Mouse (Mus musculus) heart, embryonic 13.5 days (tissue): Measurements from ENCODE around the gene Slc29a4. TPM values are rescaled to one million over a fixed set of nuclear protein-coding genes. Genes with fewer than 3 reads are reported as not detected.

Experiments
- ATAC-seq: fragments of 200-750 bp; cut with Nextera tagmentation; 2 replicates; pipeline ENCODE4 v1.8.0; 2017; ENCODE audit warnings: moderate TSS enrichment; ENCODE audit not compliant: insufficient number of reproducible peaks, low FRiP score, low TSS enrichment; ENCODE audit errors: extremely low read depth
- H3K27ac ChIP-seq: fragments of 300-500 bp; sonication (generic); replicated peaks from 2 replicates; pipeline ENCODE4 v1.5.1; 2015; ENCODE audit warnings: moderate library complexity, mild to moderate bottlenecking, inconsistent platforms
- H3K27me3 ChIP-seq: fragments of 300-500 bp; sonication (generic); replicated peaks from 2 replicates; pipeline ENCODE4 v1.6.1; 2015; ENCODE audit warnings: mild to moderate bottlenecking, inconsistent platforms
- H3K36me3 ChIP-seq: fragments of 300-500 bp; sonication (generic); 2 replicates; pipeline ENCODE4 v1.6.1; 2015; ENCODE audit warnings: mild to moderate bottlenecking, inconsistent platforms
- H3K4me1 ChIP-seq: fragments of 300-500 bp; sonication (generic); 2 replicates; pipeline ENCODE4 v1.6.1; 2015; ENCODE audit warnings: inconsistent platforms
- H3K4me2 ChIP-seq: fragments of 300-500 bp; sonication (generic); 2 replicates; pipeline ENCODE4 v1.6.1; 2015; ENCODE audit warnings: inconsistent platforms, mild to moderate bottlenecking, moderate library complexity
- H3K4me3 ChIP-seq: fragments of 300-500 bp; sonication (generic); 2 replicates; pipeline ENCODE4 v1.5.1; 2015; ENCODE audit warnings: moderate library complexity, mild to moderate bottlenecking, inconsistent platforms
- H3K9ac ChIP-seq: fragments of 300-500 bp; sonication (generic); 2 replicates; pipeline ENCODE4 v1.6.1; 2015; ENCODE audit warnings: inconsistent platforms, mild to moderate bottlenecking, moderate library complexity
- H3K9me3 ChIP-seq: fragments of 300-500 bp; sonication (generic); 2 replicates; pipeline ENCODE4 v1.6.1; 2016; ENCODE audit warnings: inconsistent platforms
- WGBS: fragments of 180-500 bp; shearing (Covaris S2); methylation state at CpG from one replicate; pipeline ENCODE4 v1.1.7; 2015; ENCODE audit warnings: mixed read lengths; 5-methylcytosine and 5-hydroxymethylcytosine counted together
- polyA plus RNA-seq: library from polyadenylated mRNA; unstranded; fragments of >200 nt; fragmentation: Nextera tagmentation; extraction: Ambion mirVana; gene quantifications from 2 replicates; pipeline ENCODE4 v1.2.1, GENCODE M21; 2015

The Slc29a4 gene
- polyA plus RNA-seq, 1 experiment from 2014 or later: 2.2 TPM

DNA sequence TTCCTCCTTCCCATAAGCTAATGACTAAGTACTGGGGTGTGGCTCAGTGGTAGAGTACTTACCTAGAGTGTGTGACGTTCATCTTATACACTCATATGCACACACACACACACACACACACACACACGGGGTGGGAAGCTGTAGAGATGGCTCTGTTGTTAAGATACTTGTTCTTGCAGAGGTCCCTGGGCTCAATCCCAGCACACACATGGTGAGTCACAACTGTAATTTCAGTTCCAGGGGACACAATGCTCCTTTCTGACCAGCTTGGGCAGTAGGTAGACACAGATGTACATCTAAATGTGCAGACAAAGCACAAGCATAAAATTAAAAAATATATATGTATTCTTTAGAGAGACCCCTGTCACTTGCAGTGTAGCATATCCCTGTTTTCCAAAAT lies 5.4 kb downstream of the Slc29a4 start:
- no peaks in the 10 kb centered on the region for H3K9me3 ChIP-seq
- H3K27me3 ChIP-seq: peaks cover 78% of the 10 kb centered on the region
- no peak overlapping the region for H3K4me2 ChIP-seq
- ATAC-seq: no peak
- 52% methylated on average over 2 of the region's 2 CpGs for WGBS
- H3K27ac ChIP-seq: no peak overlapping the region
- H3K4me3 ChIP-seq: no peak overlapping the region
- H3K9ac ChIP-seq: no peak overlapping the region
- H3K4me1 ChIP-seq: peaks cover 17% of the 10 kb centered on the region
- H3K36me3 ChIP-seq: no peaks in the 10 kb centered on the region

DNA sequence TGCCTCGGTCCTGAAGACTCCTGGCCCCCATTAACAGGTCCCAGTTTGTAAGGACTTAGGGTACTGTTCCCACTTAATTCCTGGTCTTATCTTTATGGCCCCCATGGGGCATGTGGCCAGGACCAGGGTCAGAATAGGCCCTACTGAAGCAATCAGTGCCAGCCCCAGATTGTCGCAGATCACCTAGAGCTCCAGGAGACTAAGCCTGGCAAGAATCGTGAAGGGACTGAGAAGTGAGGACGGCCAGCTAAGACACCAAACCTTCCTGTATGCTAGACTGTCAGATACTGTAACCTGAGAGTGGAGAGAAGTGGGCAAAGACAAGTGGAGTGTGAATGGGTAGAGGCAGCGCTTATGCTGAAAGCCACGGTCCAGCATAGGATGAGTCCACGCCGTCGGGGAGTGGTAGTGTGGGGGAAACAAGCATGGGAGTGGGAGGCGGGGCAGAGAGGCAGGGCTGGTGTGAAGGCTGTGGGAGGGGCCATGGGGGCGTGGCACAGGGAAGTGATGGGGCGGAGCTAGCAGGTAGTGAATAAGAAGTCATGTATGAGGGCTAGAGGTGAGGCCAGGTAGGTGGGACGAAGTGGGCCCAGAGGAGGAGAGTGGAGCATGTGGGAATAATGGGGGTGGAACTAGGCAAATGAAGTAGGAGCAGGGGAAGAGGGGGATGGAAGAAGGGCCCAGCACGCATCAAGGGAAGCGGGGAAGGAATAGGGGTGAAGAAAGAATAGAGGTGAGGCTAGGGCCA lies 8.7 kb downstream of the Slc29a4 start:
- WGBS: 7% methylated on average over 15 of the region's 15 CpGs
- Histone ChIP-seq H3K27ac (no peak overlapping the region), H3K9ac (no peak overlapping the region), H3K4me3 (peak overlapping the region; percentile 63), H3K36me3 (no peaks in the 10 kb centered on the region), H3K4me2 (peak overlapping the region; percentile 95), H3K9me3 (no peaks in the 10 kb centered on the region), H3K27me3 (peaks cover 86% of the 10 kb centered on the region), H3K4me1 (peaks cover 17% of the 10 kb centered on the region)
- ATAC-seq: peak; percentile 25; the same call in 1 of the 2 replicates

- H3K27ac ChIP-seq: no peak overlapping the region
- WGBS: 2% methylated on average over 69 of the region's 72 CpGs
- H3K27me3 ChIP-seq: peaks cover 77% of the 10 kb centered on the region
These were observed 9.6 kb downstream of the Slc29a4 start for GRCm38 (mm10) chr5:142701651-142702510.

DNA sequence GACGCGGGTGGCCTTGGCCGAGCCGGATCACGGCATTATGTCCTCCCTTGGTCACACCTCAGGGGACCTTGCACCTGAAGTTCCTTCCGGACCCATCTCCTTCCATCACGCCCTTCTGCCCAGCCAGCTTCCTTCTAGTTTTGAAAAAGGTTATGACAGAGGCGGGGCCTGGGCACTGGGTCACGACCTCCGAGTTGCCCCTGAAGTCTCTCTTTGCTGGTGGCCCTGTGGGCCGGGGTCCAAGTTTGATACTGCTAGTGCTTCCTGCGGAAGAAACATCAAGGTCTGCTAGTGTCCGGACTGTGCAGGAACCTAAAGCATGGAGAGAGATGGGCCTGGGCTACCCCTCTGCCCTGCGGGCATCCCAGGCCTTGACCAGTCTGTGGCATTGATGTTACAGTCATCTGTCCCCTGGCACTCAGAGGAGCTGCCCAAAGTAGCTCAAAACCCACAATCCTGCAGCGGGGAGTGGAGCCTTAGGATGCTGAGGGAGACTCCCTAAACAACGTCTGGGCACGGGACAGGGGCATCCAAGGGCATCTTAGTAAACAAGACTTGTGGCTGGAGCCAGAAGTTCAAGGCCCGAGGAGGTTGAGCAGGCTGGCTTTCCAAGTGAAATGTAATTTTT lies 10.3 kb downstream of the Slc29a4 start:
- WGBS: 24% methylated on average over 18 of the region's 18 CpGs
- no peaks in the 10 kb centered on the region for H3K36me3 ChIP-seq
- peak overlapping the region; percentile 63 for H3K4me3 ChIP-seq
- no peak overlapping the region for H3K27ac ChIP-seq
- peak overlapping the region; percentile 95 for H3K4me2 ChIP-seq
- H3K9ac ChIP-seq: peak overlapping the region; percentile 78
- H3K9me3 ChIP-seq: no peaks in the 10 kb centered on the region
- peaks cover 17% of the 10 kb centered on the region for H3K4me1 ChIP-seq
- ATAC-seq: no peak
- H3K27me3 ChIP-seq: peaks cover 73% of the 10 kb centered on the region

More at GRCm38 (mm10) chr5:142701651-142702510, 9.6 kb downstream of the Slc29a4 start:
- Histone ChIP-seq H3K4me3 (peak overlapping the region; percentile 63), H3K4me1 (peaks cover 17% of the 10 kb centered on the region), H3K9me3 (no peaks in the 10 kb centered on the region), H3K4me2 (peak overlapping the region; percentile 95), H3K36me3 (no peaks in the 10 kb centered on the region), H3K9ac (peak overlapping the region; percentile 78)
- ATAC-seq: peak; percentile 75

DNA sequence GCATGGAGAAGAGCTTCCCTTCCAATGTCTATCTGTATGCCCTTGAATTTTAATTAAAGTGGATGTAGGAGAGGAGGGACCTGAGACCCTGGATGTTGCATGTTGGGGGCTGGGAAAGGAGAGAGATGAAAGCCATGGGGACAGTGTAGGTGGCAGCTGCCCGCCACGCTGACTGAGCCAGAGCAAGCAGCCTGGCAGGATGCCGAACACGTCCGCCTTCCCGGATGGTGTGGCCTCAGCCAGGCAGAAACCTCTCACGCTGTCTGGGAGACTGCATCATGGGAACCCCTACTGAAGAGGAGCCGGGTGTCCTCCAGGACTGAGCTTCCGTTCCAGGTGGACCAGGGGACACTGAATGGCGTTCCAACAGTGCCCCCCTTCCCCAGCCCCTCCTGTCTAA lies 11.3 kb downstream of the Slc29a4 start:
- H3K4me2 ChIP-seq: no peak overlapping the region
- ATAC-seq: no peak
- 81% methylated on average over 10 of the region's 10 CpGs for WGBS
- H3K4me1 ChIP-seq: peaks cover 17% of the 10 kb centered on the region
- H3K27ac ChIP-seq: no peak overlapping the region
- H3K36me3 ChIP-seq: no peaks in the 10 kb centered on the region
- no peak overlapping the region for H3K4me3 ChIP-seq
- no peaks in the 10 kb centered on the region for H3K9me3 ChIP-seq
- no peak overlapping the region for H3K9ac ChIP-seq
- peaks cover 65% of the 10 kb centered on the region for H3K27me3 ChIP-seq

DNA sequence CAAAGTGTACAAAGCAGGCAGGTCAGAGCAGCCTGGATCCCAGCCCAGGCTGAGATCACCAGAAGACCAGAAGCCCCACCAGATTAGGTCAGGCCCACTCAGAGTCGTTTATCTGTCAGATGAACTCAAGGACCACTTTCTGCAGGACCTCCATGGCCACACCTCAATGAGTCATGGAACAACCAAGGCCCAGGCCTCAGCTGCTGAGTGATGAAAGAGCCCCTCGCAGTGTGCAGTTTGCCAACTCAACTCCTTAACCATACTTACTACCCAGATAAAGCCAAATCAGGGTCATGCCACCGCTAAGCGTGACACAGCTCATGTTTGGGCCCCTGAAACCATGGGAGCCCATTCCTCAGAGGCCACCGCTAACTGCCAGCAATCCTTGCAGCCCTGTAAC lies 15.4 kb downstream of the Slc29a4 start:
- no peak overlapping the region for H3K9ac ChIP-seq
- no peak overlapping the region for H3K27ac ChIP-seq
- ATAC-seq: no peak
- no peak overlapping the region for H3K4me3 ChIP-seq
- 75% methylated on average over 5 of the region's 5 CpGs for WGBS
- no peaks in the 10 kb centered on the region for H3K36me3 ChIP-seq
- peaks cover 28% of the 10 kb centered on the region for H3K27me3 ChIP-seq
- no peak overlapping the region for H3K4me2 ChIP-seq
- peaks cover under 1% of the 10 kb centered on the region for H3K4me1 ChIP-seq
- peaks cover 6% of the 10 kb centered on the region for H3K9me3 ChIP-seq

DNA sequence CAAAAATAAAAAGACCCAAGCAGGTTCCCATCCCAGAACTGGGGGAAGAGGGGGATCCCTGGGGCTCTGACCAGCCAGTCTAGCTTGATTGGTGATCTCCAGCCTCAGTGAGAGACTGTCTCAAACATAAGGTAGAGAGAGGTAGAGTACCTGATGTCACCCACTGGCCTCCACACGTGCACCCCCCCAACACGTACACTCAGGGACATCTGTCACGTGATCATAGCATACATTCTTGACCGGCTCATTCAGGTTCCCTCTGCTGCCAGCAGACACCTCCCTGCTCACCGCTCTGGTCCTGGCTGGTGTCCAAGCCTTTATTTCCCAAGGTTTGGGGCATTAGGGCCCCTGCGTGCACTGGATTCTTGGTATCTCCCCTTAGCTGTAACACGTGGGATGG lies 17.1 kb downstream of the Slc29a4 start:
- Histone ChIP-seq H3K4me3 (no peak overlapping the region), H3K27ac (no peak overlapping the region), H3K4me1 (no peaks in the 10 kb centered on the region), H3K27me3 (peaks cover 11% of the 10 kb centered on the region), H3K9ac (no peak overlapping the region), H3K4me2 (no peak overlapping the region), H3K9me3 (peaks cover 6% of the 10 kb centered on the region), H3K36me3 (no peaks in the 10 kb centered on the region)
- ATAC-seq: no peak
- WGBS: 61% methylated on average over 7 of the region's 7 CpGs

DNA sequence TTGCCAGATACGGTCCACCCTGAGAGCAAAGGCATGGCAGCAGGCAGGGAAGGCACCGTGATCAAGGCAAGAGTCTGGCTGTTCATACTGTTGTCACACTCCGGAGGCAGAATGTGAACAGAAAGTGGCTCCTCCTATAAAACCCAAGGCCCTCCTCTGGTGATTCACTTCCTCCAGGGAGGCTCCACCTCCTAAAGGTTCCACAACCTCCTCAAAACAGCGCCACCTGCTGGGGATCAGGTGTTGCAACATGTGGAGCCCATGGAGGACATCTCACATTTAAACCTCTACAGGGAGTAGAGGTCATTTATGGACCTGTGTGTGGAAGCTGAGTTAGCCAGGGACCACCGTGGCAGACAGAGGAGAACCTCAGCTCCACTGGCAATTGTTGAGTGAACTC lies 20.1 kb downstream of the Slc29a4 start:
- ATAC-seq: no peak
- Histone ChIP-seq H3K36me3 (no peaks in the 10 kb centered on the region), H3K4me3 (no peak overlapping the region), H3K4me2 (no peak overlapping the region), H3K9ac (no peak overlapping the region), H3K27me3 (peaks cover 15% of the 10 kb centered on the region; the same call in 1 of the 2 replicates), H3K27ac (no peak overlapping the region), H3K9me3 (peaks cover 6% of the 10 kb centered on the region), H3K4me1 (no peaks in the 10 kb centered on the region)
- 79% methylated on average over 5 of the region's 5 CpGs for WGBS

GRCm38 (mm10) chr5:142713966-142714365 lies 21.7 kb downstream of the Slc29a4 start:
- WGBS: 79% methylated on average over 10 of the region's 10 CpGs
- peaks cover 6% of the 10 kb centered on the region for H3K9me3 ChIP-seq
- H3K27ac ChIP-seq: no peak overlapping the region
- no peaks in the 10 kb centered on the region for H3K36me3 ChIP-seq
- ATAC-seq: no peak
- no peak overlapping the region for H3K4me3 ChIP-seq
- H3K9ac ChIP-seq: no peak overlapping the region
- H3K4me1 ChIP-seq: peaks cover 7% of the 10 kb centered on the region
- H3K27me3 ChIP-seq: peaks cover 21% of the 10 kb centered on the region; the same call in 1 of the 2 replicates
- H3K4me2 ChIP-seq: no peak overlapping the region

DNA sequence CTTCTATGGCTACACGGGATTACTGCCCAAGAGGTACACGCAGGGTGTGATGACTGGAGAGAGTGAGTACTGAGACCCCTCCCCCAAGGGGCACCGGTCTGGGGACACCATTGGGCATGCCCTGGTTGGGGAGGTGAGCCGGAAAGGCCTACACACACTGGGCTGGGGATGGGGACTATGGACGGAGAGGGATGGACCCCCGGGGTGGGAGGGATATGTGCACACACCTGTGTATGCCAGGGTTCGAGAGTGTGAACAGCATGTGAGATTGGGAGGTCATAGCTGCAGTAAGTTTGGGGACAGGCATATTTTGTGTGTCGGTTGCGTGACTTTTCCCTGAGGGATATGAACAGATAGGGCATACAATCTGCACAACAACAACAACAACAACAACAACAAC lies 22.7 kb downstream of the Slc29a4 start:
- Histone ChIP-seq H3K36me3 (no peaks in the 10 kb centered on the region), H3K9me3 (peaks cover 6% of the 10 kb centered on the region), H3K4me3 (no peak overlapping the region), H3K4me1 (peaks cover 7% of the 10 kb centered on the region), H3K27ac (no peak overlapping the region), H3K9ac (no peak overlapping the region), H3K4me2 (no peak overlapping the region), H3K27me3 (peaks cover 21% of the 10 kb centered on the region; the same call in 1 of the 2 replicates)
- no peak for ATAC-seq
- WGBS: 73% methylated on average over 9 of the region's 9 CpGs

DNA sequence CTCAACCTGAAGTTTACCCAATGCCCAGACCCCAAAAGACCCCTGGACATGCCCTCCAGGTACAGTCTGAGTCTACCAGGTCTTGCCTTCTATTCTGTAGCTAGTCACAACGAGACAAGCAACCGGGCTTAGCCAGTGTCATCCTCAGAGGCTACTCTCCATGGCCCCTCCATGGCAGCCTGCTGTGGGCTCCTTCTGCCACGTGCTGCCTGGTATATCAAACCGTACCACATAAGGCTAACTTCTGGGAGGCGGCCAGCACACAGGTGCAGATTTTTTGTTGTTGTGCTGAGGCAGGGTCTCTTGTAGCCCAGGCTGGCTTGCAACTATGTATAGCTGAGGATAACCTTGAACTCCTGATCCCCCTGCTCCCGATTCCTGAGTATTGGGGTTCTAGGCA lies 23.7 kb downstream of the Slc29a4 start:
- H3K4me3 ChIP-seq: no peak overlapping the region
- H3K27ac ChIP-seq: no peak overlapping the region
- H3K9ac ChIP-seq: no peak overlapping the region
- peaks cover 7% of the 10 kb centered on the region for H3K4me1 ChIP-seq
- no peaks in the 10 kb centered on the region for H3K36me3 ChIP-seq
- no peak overlapping the region for H3K4me2 ChIP-seq
- peaks cover 6% of the 10 kb centered on the region for H3K9me3 ChIP-seq
- WGBS: 76% methylated on average over 6 of the region's 6 CpGs
- peaks cover 21% of the 10 kb centered on the region; the same call in 1 of the 2 replicates for H3K27me3 ChIP-seq
- no peak for ATAC-seq
